Mouse (Mus musculus) ZHBTc4 (cell line): ENCODE measurements around the gene Gm14137.

Source experiments
- DNase-seq: peaks from one replicate; pipeline ENCODE4 v3.0.0-alpha.2; 2011; ENCODE audit warnings: low read depth, low spot score

Gm14137 gene

DNA sequence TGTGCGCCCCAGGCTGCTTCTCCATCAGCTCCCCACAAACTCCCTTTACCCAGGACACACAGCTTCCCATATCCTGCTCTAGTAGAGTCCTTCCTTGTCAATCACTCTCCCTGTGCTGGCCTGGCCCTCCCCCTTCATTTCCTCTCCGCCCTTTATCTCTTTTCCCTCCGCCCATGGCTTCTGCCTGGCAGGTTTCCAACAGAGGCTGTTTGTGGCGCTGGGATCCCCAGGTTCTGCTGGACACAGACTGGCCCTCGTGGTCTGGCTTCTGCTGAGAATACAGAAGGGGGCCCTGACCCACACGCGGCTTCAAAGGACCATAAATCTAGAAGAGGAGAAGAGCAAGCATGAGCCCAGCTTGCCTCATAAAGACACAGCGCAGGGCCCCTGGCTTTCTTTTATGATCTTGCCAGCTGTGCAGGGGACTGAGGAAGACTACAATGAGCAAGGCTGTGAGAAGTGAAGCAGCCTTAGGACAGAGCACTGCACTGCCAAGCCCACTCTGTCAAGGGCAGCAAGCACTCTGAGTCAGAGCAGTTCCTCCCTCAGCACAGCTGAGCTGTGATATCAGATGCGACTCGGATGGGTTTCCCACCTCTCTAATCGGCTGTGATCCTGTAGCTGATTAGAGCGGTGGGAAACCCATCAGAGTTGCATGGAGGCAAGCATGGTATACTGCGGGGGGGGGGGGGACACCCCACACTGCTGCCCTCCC is 1.3 kb upstream of the Gm14137 start:
- peak; percentile 38 for DNase-seq

DNA sequence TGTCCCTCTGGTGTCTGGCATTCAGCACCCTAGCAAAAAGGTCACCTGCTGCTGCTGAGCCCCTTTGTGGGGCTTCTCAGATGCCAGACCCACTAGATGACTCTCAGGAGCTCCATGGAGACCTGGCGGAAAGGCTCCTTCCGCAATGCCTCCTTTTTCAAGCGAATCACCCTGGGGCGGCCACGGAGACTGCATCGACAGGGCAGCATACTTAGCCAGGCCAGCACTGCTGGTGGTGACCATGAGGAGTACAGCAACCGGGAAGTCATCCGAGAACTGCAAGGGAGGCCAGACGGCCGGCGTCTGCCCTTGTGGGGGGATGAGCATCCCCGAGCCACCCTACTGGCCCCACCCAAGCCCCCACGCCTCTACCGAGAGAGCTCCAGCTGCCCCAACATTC is 557 bp downstream of the Gm14137 start:
- no peak for DNase-seq

DNA sequence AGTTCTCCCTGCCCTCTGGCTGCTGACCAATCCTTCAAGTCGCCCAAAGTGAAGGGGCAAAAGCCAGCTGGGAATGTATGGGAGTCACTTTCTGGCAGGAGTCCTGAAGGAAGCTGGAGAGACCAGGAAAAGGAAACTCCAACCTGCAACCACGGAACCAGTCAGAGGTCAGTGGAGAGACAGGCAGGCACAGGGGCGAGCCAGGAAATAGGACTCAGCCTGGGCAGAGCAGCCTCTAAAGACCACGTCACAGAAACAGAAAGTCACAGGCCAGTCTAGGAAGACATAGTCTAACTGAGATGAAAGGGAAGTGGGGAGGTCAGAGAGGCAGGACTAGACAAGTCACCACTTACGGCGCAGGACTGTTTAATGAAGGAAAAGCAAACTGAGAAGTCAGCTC is 1.3 kb downstream of the Gm14137 start:
- DNase-seq = no peak

DNA sequence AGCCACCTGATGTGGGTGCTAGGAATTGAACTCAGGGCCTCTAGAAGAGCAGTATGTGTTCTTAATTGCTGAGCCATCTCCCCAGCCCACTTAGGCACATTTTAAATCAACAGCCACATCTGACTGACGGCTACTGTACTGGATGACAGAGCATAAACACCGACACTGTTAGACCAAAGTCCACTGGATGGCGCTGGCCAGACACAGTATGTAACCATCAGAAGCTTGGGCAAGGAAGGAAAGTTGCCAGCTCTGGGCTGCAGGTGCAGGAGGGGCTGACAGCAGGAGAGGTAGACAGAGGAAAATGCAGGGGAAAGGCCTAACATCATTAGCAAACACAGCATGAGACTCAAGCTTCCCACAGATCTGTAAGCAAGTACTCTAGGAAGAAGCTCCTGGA is 2.5 kb downstream of the Gm14137 start:
- DNase-seq = no peak

DNA sequence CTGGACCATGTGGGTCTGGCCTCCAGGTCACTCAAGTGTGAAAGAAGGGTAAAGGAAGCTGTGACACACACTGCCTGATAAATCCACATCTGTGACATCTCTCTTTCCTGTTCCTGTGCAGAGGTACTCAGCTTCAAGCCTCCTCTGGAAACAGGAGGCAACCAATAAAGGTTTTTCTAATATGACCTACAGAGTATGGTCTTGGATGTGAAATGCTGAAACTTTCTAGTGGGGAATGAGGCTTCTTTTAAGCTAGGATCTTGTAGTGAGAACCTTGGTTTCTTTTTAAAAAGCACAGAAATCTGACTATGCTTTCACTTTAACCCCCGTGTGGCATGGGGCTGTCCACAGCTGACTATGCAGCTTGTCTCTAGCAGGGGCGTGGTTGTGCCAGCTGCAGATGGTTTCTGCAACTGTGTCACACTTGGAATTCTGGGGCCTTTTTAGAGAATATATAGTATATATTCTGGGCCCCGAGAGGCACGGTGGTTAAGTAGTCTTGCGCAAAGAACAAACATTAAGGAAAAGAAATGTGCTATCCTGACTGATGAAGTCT is 3.2 kb downstream of the Gm14137 start:
- DNase-seq = no peak

DNA sequence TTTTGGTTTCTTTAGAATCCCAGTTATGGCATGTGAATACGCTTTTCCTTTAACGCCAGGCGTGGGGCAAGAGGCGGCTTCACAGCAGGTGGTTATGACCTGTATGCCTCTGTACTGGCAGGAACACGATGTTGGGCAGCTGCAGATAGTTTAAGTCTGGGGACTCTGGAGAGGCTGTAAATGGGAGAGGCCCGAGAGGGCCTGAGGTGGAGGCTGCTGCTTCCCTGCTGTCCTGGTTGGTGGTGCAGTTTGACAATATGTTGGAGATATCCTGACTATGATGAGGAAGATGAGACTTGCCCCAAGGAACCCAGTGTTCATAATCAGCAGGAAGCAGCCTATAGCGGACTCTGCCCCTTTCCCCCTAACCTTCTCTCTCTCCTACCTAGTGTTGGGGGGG is 8.6 kb downstream of the Gm14137 start:
- DNase-seq = no peak

DNA sequence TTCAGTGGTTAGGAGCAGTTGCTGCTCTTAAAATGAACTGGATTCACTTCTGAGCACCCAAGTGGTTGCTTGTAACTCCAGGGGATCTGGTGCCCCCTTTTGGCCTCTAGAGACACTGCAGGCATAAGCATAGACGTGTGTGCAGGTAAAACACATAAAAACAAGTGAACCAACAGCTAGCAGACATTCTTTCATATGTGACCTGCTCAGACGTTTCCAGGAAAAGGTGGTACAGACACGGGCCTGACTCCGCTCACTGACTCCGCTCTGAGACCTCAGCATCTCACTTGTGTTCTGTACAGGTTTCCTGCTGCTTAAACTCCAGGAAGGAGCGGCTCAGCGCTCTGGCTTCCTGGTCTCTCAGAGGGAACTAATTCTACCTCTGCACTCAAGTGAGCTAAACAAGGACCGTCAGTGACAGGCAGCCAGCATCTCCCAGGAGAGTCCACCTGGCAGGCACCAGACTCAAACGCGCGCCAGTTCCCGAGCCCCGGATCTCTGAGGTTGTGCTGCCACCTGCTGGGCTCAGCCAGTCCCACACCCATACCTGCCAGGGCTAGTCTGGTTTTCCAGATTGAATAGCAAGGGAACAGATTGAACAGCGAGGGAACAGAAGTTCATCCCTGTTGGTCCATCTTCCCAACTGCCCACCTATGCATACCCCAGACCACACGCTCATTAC is 14.9 kb downstream of the Gm14137 start:
- peak; percentile 85 for DNase-seq

DNA sequence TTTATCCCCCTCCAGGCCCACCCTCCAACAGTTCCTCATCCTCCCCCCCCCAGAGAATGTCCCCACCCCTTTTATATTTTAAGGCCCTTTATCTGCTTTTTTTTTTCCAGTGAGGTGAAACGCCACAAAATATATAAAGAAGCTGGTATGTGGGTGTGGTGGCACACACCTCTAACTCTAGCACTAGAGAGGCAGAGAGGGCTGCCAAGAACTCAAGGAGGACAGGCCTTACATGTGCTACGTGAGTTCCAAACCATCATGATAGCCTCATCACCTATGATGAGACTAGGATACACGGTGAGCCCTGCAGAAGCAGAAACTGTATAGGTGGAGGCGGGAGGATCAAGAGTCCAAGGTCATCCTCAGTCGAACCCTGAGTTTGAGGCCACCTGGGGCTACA is 16.7 kb downstream of the Gm14137 start:
- no peak for DNase-seq

DNA sequence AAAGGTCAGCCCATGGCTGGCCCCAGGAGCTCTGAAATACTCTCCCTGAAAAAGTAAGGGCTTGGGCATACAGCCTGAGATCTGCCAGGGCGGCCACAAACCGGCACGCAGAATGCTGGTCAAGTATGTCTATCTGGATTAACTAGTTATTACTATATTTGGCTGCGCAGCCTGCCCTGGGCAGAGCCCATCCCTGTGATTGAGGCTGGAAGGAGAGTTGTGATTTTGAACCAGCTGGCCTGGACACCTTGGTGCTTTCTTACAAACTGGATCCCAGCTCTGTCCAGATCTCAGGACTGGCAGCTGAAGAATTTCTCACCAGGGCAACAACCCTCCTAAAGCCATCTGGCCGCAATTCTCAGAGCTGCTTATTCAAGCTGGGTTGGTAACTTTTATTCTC is 19.8 kb downstream of the Gm14137 start:
- DNase-seq = no peak

DNA sequence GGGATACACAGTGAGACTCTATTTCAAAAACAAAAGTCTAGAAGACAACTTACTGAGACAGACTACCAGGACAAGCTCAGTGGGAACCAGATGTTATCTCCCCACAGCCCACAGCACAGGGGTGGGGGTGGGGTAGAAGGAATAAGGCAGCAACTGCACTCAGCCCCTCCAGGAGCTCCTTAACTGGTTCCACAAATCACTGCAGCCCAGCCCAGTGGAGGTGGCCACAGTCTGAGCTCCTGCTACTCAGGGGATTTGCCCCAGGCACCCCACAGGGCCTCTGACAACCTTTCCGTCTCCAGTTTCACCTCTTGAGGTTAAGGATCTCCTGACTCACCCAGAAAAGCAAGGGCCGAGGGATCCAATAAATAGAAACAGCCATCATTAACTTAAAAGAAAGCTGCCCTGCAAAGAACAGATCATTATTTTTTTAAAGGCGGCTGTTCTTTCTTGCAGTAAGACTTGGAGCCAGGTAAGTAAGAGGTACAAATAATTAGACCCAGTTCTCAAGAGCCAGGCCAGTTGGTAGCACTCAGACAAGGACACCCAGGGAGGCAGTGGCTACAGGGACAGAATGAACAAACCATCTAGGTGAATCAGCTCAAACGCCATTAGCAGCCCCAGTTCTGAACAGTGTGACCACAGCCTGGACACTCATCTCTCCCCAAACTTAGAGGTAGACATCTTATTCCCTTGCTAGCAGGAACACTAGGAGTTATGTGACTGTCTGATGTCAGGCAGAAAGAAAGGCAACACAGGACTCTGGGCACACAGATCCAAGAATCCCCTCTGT is 22.2 kb downstream of the Gm14137 start:
- DNase-seq = no peak

DNA sequence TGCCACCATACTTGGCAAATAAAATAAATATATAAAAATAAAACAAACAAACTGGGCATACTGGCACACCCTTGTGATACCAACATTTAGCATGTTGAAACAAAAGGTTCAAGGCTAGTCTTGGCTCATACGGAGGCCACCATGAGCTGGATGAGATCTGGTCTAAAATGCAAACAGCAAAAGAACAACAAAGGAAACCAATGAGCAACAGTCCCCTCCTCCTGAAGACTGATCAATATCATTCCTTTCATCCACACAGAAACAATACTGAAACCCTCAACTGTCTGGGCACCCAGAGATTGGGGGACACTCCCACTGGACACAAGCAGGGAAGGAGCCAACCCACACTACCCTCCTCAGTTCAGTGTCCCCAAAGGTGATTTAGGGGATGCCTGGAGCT is 23.2 kb downstream of the Gm14137 start:
- DNase-seq = no peak

DNA sequence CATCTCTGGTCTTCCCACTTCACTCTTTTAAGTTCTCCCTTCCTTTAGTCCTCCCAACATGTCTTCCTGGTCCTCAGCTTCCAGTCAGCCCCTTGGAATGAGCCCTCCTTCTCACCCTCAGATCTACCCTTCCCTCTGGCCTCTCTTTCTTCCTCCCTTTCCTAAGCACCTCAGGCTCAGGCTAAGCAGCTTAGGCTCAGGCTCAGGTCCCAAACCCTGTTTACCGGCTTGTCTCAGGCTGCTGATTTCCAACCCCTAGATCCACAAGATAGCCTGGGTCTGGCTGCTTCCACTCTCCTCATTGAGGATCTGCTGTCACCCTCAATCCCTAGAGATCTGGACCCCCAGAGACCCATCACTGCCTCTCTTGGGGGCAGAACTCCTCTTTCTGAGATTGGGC is 23.7 kb downstream of the Gm14137 start:
- no peak for DNase-seq

DNA sequence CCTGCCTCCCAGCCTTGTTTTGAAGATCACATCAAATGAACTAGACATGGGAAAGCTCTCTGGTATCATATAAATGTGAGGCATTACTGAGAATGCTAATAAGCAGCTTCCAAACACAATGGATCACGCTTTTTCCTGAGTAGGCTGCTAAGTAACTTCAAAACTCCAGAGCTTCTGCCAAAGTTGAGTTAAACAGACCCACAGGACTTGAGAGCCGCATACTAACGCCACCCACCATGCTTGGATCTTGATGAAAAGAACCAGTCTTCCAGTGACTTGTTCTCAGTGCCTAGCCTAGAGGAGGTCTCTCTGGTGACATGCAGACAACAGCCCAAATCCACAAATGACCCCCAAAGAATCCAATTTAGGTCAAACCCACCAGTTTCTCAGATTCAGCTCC is 24.6 kb downstream of the Gm14137 start:
- DNase-seq = no peak

DNA sequence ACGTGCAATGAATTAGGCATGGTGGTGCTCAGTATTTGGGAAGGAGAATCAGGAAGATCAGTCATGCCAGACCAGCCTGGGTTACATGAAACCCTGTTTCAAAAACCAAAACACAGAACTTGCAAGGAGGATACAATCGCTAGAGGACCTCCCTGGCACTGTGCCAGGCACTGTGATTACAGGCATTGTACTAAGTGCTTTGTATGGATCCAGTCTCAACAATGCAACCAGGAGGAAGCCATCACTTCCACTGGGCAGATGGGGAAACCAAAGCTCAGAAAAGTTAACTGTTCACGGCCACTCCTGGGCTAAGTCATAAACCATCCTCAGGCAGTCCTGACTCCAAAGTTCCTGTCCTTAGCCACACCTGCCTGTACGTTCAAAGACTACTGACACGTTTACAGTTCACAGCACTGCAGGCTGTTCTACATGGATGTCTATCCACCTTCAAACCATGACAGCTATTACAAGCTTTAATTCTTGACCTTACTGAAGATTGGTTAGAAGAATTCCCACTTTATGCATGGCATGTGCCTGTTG is 28.7 kb downstream of the Gm14137 start:
- DNase-seq = no peak

DNA sequence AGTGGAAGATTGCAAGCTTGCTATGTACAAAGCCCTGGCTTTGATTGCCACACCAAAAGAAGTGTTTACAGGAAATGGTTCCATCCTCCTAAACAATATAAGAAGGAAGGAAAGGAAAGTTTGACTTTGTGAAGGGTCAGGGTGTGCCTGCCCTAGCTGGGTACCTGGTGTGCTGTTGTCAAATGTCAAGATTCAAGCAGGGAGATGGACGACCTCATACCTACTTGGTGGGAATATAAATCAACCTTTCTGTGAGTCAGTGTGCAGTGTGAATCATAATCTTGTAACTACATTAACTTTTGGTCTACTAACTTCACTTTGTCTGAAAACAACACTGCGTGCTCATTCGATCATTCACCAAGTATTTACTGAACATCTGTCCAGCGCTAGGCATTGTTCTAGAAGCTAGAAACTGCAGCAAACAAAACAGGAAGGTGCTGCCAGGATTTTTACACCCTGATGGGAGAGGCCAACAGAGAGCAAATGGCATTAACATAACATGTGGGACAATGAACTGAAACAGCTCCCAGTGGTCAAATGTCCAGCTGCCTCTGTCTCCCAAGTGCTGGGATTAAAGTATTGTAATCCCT is 29.7 kb downstream of the Gm14137 start:
- DNase-seq = peak; percentile 46

DNA sequence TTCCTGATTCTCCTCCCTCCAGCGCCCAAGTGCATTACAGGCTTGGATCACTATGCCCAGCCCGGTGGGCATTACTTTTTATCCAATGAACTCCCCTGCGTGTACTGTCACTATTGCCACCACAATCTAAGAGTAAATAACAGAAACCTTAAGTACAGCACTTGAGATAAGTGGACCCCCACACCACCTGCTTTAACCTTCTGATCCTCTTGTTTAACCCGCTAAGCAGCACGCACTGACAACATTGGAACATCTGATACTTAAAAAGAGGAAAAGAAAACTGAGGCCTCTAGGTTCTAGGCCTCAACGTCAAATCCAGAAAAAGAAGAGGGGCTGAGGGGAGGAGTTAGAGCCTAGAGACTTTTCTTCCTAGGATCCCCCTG is 33.6 kb downstream of the Gm14137 start:
- no peak for DNase-seq

DNA sequence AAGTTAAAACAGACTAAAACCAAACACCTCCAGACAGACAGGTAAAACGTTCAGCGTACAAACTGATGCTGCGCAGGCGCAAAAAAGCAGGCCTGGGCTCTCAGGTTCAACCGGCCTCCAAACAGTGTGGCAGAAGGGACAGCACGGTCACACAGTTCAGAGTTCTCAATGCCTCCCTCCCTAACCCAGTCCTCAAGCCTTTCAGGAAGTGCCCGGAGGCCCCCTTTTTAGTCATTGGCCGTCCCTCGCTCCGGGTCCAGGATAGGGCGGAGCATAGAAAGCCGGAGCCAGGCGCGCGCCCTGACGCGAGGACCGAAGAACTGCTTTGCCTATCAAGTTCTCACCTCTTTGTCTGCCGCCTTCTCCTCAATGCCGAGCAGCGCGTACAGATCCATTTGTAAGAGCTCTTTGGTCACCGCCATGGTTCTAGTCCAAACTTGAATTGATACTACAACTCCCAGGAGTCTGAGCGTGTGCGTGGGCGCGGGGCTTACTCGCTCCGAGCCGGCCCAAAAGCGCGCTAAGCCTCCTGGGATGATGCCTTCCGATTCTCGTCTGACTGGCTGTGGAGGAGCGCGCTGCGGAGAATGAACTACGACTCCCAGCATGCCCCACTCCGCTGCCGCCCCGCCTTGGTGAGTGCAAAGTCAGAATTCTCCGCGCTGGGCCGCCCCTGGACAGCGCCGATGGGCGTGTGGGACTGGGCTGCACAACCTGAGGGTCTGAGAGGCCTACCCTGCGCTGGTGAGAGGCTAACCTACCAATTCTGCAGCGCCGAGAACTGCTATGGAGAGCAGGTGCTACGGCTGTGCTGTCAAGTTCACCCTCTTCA is 34.3 kb downstream of the Gm14137 start, which contains the start of the genes Zfyve19 and Dnajc17:
Zfyve19 (plus strand) TSS at position 274 of the 832 bp plus-strand sequence.
Dnajc17 (minus strand) TSS at position 452 of the 832 bp plus-strand sequence.
- DNase-seq = peak; percentile 98

DNA sequence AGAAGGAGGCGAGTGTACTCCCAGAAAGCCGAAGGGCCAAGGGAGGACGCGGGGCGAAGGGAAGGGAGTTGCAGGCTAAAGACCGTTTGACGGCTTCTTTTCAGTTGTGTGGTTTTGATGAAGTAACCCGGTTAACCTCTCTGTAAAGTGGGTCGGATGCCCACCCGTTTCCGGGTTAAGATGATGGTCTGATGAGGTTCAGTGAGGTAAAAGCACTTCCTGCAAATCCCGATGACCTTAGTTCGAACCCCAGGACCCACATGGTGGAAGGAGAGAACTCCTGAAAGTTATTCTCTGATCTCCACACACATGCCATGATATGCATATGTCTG is 34.8 kb downstream of the Gm14137 start:
- no peak for DNase-seq
